Mouse (Mus musculus): ENCODE data around the gene Ufc1. TPM values are rescaled to one million over a fixed set of nuclear protein-coding genes. Genes with fewer than 3 reads are reported as not detected.
"Not testable (repeated sequence)": the region's sequence is repeated elsewhere in the genome, so short reads cannot be mapped to it uniquely, and the experiment has no call there.

Gene Ufc1
- polyA plus RNA-seq, 1 experiment from 2014 or later: 107 TPM

DNA sequence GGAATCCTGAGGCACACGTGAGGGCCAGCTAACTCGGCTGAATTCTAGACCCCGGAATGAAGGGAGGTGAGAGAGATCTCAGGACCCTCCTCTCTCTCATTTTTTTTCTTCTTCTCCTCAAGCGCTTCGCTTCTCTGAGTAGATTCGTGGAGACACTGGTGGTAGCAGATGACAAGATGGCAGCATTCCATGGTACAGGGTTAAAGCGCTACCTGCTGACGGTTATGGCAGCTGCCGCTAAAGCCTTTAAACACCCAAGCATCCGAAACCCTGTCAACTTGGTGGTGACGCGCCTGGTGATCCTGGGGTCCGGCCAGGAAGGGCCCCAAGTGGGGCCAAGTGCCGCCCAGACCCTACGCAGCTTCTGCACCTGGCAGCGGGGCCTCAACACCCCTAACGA, 42.4 kb downstream of the Ufc1 start:
- Histone ChIP-seq H3K36me3 (peaks cover 26% of the 10 kb centered on the region), H3K27me3 (no peaks in the 10 kb centered on the region), H3K4me3 (replicated peaks) (peak overlapping the region; percentile 50), H3K27ac (replicated peaks) (peak overlapping the region; percentile 97), H3K4me2 (replicated peaks) (peak overlapping the region; percentile 74), H3K9ac (peak overlapping the region; percentile 21), H3K9me3 (replicated peaks) (no peaks in the 10 kb centered on the region), H3K4me1 (peaks cover 68% of the 10 kb centered on the region)
- 32% methylated on average over 17 of the region's 17 CpGs for WGBS
- ATAC-seq (ENCODE audit: insufficient number of reproducible peaks, low FRiP score, low TSS enrichment, low read depth): no peak

DNA sequence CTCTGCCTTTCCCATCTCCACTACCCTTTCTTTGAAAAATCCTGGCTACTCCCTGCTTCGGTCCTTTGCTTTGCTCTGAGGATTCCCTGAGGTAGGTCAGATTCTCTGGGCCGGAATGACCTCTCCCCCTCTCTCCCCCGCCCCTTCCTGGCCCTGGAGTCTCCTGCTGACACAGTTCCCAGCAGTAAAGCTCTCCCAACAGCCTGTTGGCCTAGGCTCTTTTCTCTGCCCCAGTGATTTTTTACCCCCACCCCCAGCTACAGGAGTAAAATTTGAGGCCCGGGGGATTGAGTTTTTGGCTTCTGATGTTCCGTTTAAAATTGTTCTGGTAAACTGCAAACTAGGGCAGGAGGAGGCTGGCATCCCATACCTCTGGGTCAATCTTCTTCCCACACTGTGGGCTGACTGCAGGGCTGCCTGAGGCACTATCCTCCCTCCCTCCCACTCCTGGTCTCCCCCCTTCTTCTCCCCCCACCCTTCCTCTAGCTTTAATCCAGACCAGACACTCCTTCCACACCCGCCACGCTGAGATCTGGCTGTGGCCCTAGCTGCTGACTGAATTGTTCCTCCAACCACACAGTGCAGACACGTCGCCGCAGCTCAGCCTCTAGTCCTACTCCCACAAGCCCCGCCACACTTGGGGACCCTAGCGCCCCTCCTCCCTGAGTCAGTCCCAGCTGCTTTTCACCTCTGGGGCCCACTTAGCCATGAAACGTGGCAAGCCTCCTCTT, 43.1 kb downstream of the Ufc1 start:
- WGBS: 3% methylated on average over 13 of the region's 13 CpGs

DNA sequence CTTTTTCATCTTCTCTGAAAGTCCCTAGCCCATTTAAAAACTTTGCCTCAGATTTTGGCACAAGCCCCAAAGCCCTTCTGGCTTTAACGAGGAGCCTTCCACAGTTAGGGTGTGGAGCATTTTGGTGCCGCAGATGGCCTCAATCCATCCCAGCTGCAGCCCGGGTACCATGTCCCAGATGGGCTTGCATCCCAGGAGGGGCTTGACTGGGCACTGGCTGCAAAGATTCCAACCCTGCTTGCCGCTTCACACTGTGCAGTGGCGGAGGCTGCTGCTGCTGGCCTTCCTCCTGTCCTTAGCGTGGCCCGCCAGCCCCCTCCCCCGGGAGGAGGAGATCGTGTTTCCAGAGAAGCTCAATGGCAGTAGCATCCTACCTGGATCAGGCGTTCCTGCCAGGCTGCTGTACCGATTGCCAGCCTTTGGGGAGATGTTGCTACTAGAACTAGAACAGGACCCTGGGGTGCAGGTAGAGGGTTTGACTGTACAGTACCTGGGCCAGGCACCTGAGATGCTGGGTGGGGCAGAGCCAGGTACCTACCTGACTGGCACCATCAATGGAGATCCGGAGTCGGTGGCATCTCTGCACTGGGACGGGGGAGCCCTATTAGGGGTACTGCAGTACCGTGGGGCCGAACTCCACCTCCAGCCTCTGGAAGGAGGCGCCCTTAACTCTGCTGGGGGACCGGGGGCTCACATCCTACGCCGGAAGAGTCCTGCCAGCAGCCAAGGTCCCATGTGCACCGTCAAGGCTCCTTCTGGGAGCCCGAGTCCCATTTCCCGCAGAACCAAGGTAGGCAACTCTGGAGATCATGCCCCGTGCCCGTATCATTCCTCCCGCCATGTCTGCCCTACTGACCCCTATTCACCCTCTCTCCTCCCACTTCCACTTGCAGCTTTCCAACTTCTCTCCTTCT, 43.9 kb downstream of the Ufc1 start, which contains the start of gene Ndufs2:
Gene Ndufs2 (minus strand): TSS at position 709 of the 914 bp plus-strand sequence.
- no peaks in the 10 kb centered on the region for H3K27me3 ChIP-seq
- WGBS: 8% methylated on average over 26 of the region's 26 CpGs
- no peaks in the 10 kb centered on the region for H3K9me3 ChIP-seq (replicated peaks)
- ATAC-seq (ENCODE audit: insufficient number of reproducible peaks, low FRiP score, low TSS enrichment, low read depth): 0 out of 2 replicates have a peak, but pooled peaks have one; percentile 13
- peak within 1 kb of the TSS; percentile 97 for H3K27ac ChIP-seq (replicated peaks)
- peak within 1 kb of the TSS; percentile 50 for H3K4me3 ChIP-seq (replicated peaks)
- peak within 1 kb of the TSS; percentile 31 for H3K9ac ChIP-seq
- H3K4me2 ChIP-seq (replicated peaks): peak within 1 kb of the TSS; percentile 74
- peaks cover 17% of the 10 kb centered on the region for H3K36me3 ChIP-seq
- peaks cover 73% of the 10 kb centered on the region for H3K4me1 ChIP-seq

More for the DNA sequence above, 43.1 kb downstream of the Ufc1 start:
- Histone ChIP-seq H3K9ac (peak overlapping the region; percentile 31), H3K9me3 (replicated peaks) (no peaks in the 10 kb centered on the region), H3K27me3 (no peaks in the 10 kb centered on the region), H3K4me3 (replicated peaks) (peak overlapping the region; percentile 50), H3K27ac (replicated peaks) (peak overlapping the region; percentile 97), H3K36me3 (peaks cover 25% of the 10 kb centered on the region), H3K4me2 (replicated peaks) (peak overlapping the region; percentile 74), H3K4me1 (peaks cover 70% of the 10 kb centered on the region)
- ATAC-seq (ENCODE audit: insufficient number of reproducible peaks, low FRiP score, low TSS enrichment, low read depth): peak; percentile 77

DNA sequence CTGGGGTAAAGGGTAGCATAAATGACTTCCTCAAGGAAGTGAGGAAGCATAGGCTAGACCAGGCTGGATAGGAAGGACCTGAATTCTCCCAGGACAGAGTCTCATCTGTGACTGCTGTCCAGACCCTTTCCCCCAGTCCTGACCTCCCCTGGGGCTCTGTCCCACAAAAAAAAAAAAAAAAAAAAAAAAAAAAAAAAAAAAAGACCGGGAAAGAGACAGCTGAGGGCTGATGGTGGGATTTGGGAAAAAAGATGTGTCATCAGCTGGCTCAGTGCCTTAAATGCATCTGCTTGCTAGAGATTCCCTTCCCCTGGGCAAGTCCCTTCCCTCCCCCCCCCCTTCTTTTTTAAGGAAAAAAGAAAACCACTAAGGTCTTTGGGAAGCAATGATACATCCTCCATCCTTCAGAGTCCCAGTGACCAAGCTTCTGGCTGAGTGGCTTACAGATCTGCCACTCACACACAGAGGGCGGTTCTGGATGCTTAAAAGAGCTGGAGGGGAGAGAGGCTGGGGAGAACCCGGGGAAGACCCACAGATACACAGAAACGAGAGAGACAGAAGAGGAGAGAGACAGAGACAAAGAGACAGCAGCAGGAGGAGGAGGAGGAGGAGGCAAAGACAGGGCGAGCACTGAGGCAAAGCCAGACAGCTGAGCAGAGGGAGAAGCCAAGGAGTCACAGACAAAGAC, 44.8 kb downstream of the Ufc1 start, which contains the start of gene Adamts4:
Gene Adamts4 (plus strand): TSS at position 509 of the 688 bp plus-strand sequence.
- peak within 1 kb of the TSS; percentile 31 for H3K9ac ChIP-seq
- H3K27ac ChIP-seq (replicated peaks): peak within 1 kb of the TSS; percentile 97
- peaks cover 79% of the 10 kb centered on the region for H3K4me1 ChIP-seq
- H3K4me2 ChIP-seq (replicated peaks): peak within 1 kb of the TSS; percentile 74
- no peaks in the 10 kb centered on the region for H3K9me3 ChIP-seq (replicated peaks)
- H3K27me3 ChIP-seq: no peaks in the 10 kb centered on the region
- H3K36me3 ChIP-seq: peaks cover 16% of the 10 kb centered on the region
- no peak for ATAC-seq (ENCODE audit: insufficient number of reproducible peaks, low FRiP score, low TSS enrichment, low read depth)
- 11% methylated on average over 5 of the region's 5 CpGs for WGBS
- peak within 1 kb of the TSS; percentile 50 for H3K4me3 ChIP-seq (replicated peaks)

DNA sequence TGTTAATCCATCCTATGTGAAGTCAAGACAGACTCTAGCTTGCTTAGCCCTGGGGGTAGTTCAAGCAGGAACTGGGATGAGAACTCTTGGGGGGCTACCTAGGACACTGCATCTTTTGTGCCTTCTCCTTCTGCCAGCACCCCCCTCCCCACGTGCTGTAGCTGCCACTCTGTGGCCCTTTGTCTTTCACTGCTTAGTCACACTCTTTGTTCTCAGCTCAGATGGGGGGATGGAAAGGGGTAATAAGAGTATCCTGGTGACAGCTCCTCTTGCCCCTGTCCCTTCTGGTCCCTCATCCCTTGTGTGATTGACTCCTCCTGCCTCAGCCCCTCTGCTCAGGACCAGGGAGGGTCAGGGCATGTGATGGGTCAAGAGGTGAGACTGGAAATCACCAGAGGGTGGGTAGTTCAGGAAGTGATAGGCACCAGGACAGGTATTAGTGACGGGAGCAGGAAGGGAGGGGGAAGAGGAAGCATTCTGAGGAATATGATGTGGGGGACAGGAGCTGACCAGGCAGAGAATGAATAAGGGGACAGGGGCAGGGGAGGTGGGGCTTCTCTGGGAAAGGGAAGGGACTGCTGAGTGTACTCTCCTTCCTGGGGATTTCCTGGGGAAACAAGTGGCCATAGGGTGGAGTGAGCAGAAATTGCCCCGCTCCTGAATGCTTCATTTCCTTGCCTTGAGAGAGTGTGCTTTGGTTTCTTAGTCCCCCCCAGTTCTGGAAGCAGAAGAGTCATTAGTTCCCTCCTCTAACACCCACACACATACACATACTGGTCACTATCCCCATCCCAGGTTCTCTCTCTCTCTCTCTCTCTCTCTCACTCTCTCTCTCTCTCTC, 46.2 kb downstream of the Ufc1 start:
- 40% methylated on average over 3 of the region's 3 CpGs for WGBS
- no peak overlapping the region for H3K9ac ChIP-seq
- ATAC-seq (ENCODE audit: insufficient number of reproducible peaks, low FRiP score, low TSS enrichment, low read depth): no peak
- H3K4me3 ChIP-seq (replicated peaks): no peak overlapping the region
- peaks cover 13% of the 10 kb centered on the region for H3K36me3 ChIP-seq
- H3K4me1 ChIP-seq: peaks cover 74% of the 10 kb centered on the region
- H3K27ac ChIP-seq (replicated peaks): peak overlapping the region; percentile 97
- no peak overlapping the region for H3K4me2 ChIP-seq (replicated peaks)
- H3K27me3 ChIP-seq: no peaks in the 10 kb centered on the region
- H3K9me3 ChIP-seq (replicated peaks): no peaks in the 10 kb centered on the region

DNA sequence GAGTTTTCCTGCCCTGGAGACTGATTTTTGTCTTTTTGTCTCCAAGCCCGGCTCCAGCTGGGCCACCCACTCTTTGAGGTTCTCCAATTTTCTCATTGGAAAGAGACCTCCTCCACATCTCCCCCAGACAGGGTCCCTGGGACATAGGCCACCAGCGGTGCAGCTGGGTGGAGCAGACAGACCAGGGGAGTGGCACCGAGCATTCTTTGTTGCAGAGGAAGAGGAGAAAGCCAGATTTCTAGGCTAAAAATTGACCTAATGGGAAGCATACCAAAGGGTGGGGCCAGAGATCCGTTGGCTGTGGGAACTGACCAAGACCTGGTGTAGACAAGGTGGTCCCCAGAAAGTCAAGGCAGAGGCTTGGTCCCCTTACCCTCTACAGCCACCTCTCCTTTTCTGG, 46.9 kb downstream of the Ufc1 start:
- no peak for ATAC-seq (ENCODE audit: insufficient number of reproducible peaks, low FRiP score, low TSS enrichment, low read depth)
- H3K4me2 ChIP-seq (replicated peaks): peak overlapping the region; percentile 67
- peaks cover 68% of the 10 kb centered on the region for H3K4me1 ChIP-seq
- H3K27ac ChIP-seq (replicated peaks): peak overlapping the region; percentile 97
- H3K9me3 ChIP-seq (replicated peaks): no peaks in the 10 kb centered on the region
- no peak overlapping the region for H3K9ac ChIP-seq
- no peaks in the 10 kb centered on the region for H3K27me3 ChIP-seq
- 10% methylated on average over 4 of the region's 4 CpGs for WGBS
- H3K4me3 ChIP-seq (replicated peaks): peak overlapping the region; percentile 59
- H3K36me3 ChIP-seq: peaks cover 18% of the 10 kb centered on the region

DNA sequence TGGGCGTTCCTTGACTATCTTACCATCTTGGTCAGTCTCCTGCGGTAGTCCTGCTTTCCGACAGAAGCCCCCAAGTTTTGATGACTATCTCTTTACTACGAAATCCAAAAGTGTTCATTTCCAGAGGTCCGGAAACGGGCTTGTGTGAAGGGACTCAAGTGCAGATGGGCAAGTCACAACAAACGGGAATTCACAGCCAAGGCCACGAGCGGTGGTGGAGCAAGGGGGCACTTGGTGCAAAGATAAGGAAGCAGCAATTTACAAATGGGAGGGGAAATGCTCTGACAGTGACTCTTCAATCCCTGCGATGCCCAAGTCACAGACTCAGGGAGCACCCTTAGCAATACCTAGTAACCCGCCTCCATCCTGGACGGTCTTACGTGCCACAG, 47.4 kb downstream of the Ufc1 start:
- Histone ChIP-seq H3K27ac (replicated peaks) (peak overlapping the region; percentile 97), H3K4me1 (peaks cover 63% of the 10 kb centered on the region), H3K9ac (no peak overlapping the region), H3K27me3 (no peaks in the 10 kb centered on the region), H3K36me3 (peaks cover 23% of the 10 kb centered on the region), H3K4me3 (replicated peaks) (peak overlapping the region; percentile 59), H3K9me3 (replicated peaks) (no peaks in the 10 kb centered on the region), H3K4me2 (replicated peaks) (peak overlapping the region; percentile 67)
- WGBS: 7% methylated on average over 13 of the region's 13 CpGs
- ATAC-seq (ENCODE audit: insufficient number of reproducible peaks, low FRiP score, low TSS enrichment, low read depth): no peak

DNA sequence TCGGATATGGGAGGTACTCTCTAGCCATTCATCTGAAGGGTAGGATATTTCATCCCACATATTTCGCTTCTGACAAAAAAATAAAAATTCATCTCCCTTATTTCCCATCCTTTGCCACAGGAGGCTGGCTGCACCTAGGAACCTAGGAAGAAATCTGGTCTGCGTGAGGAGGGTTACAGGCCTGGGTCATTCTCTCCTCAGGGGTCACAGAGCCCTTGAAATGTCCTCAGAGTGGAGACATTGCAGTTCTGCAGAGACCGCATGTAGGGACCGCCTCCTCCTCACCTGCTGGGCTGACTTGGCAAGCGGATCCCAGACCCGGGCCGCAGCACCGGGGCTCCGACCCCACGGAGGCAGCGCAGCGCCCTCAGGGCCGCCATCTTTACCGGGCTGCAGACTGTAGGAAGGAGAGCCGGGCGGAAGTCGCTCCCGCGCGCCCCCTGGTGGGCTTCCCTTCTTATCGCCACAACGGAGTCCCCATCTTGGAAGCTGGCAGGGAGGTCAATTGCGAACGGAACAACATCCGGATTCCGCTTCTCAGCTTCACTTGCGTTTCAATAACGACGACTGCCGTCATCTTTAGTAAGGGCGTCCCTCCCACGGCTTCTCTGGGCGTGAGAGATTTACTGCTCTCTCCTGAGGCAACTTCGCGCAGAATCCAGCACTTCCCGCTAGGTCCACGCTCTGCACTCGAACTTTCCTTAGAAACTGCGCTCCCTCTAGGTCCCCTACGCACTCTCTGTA, 47.9 kb downstream of the Ufc1 start:
- WGBS: under 1% methylated on average over 41 of the region's 41 CpGs
- peak; percentile 87 for ATAC-seq (ENCODE audit: insufficient number of reproducible peaks, low FRiP score, low TSS enrichment, low read depth)
- Histone ChIP-seq H3K27me3 (no peaks in the 10 kb centered on the region), H3K9me3 (replicated peaks) (no peaks in the 10 kb centered on the region), H3K27ac (replicated peaks) (peak overlapping the region; percentile 97), H3K9ac (peak overlapping the region; percentile 63), H3K4me2 (replicated peaks) (peak overlapping the region; percentile 67), H3K4me3 (replicated peaks) (peak overlapping the region; percentile 59), H3K4me1 (peaks cover 57% of the 10 kb centered on the region), H3K36me3 (peaks cover 29% of the 10 kb centered on the region)

DNA sequence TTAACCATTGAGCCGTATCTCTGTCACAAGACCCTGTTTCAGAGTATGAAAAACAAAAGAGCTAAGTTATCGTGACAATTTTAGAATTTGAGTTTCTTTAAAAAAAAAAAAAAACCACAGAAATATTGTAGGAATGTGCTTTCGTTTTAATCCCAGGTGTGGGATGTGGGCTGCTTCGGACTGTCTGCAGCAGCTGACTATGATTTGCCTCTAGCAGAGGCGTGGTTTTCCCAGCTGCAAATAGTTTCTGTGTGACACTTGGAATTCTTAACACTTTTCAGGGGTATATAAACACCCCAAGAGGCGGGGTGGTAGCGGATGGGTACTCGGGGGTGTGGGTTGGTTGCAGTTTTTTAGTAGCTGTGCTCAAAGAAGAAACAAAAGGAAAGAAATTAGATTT, 49.5 kb downstream of the Ufc1 start:
- ATAC-seq (ENCODE audit: insufficient number of reproducible peaks, low FRiP score, low TSS enrichment, low read depth): no peak
- Histone ChIP-seq H3K4me1 (peaks cover 42% of the 10 kb centered on the region), H3K9me3 (replicated peaks) (no peaks in the 10 kb centered on the region), H3K4me2 (replicated peaks) (no peak overlapping the region; the same call in 1 of the 2 replicates), H3K27ac (replicated peaks) (no peak overlapping the region), H3K9ac (no peak overlapping the region), H3K27me3 (no peaks in the 10 kb centered on the region), H3K36me3 (peaks cover 43% of the 10 kb centered on the region), H3K4me3 (replicated peaks) (no peak overlapping the region)
- WGBS: 55% methylated on average over 8 of the region's 8 CpGs

DNA sequence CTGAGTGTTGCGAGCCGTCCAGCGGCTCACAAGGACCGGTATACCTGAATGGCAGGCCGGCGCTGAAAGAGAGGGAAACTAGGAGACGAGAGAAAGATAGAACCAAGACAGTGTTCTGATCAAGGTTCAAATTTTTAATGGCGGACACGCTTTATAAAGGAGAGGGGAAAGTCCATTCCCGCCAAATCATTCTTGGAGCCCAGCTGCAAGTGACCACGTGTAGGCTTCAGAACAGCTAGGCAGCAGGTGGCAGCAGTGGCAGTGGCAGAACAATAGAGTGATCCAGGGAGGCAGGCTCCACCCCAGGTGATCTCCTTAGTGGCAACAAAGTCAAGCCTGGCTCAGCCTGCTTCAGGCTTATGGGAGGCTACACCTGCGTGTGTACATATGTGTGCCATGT, 52.9 kb downstream of the Ufc1 start:
- ATAC-seq (ENCODE audit: insufficient number of reproducible peaks, low FRiP score, low TSS enrichment, low read depth): not testable (repeated sequence)
- 83% methylated on average over 12 of the region's 12 CpGs for WGBS
- H3K36me3 ChIP-seq: peaks cover 76% of the 10 kb centered on the region

More for the DNA sequence above, 52.9 kb downstream of the Ufc1 start:
- not testable (repeated sequence) for H3K9me3 ChIP-seq (replicated peaks); H3K4me3 ChIP-seq (replicated peaks); H3K27me3 ChIP-seq; H3K27ac ChIP-seq (replicated peaks); H3K9ac ChIP-seq; H3K4me2 ChIP-seq (replicated peaks)
- H3K4me1 ChIP-seq: peaks cover 11% of the 10 kb centered on the region

Measured in embryonic facial prominence, embryonic 15.5 days (tissue).